Mouse (Mus musculus) cortical plate, adult 2 months (tissue): ENCODE measurements at regions not wholly inside any gene's neighbourhood (a gene's known extent, or its start where the extent isn't known, plus 50 kb on each side); places are given as distances from the start of the nearest gene placed in this dataset.

Source experiments
- H3K27ac ChIP-seq: fragments of 200-500 bp; 2 replicates; pipeline ENCODE4 v1.5.1; 2012; ENCODE audit warnings: low read length, control low read depth, inconsistent platforms; ENCODE audit not compliant: insufficient read depth
- H3K4me1 ChIP-seq: fragments of 200-500 bp; 2 replicates; pipeline ENCODE4 v1.6.1; 2011; ENCODE audit warnings: low read length; ENCODE audit not compliant: control insufficient read depth, insufficient read depth
- H3K4me3 ChIP-seq: fragments of 200-500 bp; 2 replicates; pipeline ENCODE4 v1.5.1; 2011; ENCODE audit warnings: mild to moderate bottlenecking, low read length, control low read depth; ENCODE audit not compliant: insufficient read depth
- CTCF ChIP-seq: fragments of 200-500 bp; IDR thresholded peaks from 2 replicates; pipeline ENCODE4 v1.5.1; 2011; ENCODE audit warnings: mild to moderate bottlenecking, control low read depth, low read length; ENCODE audit not compliant: insufficient read depth; ENCODE audit errors: extremely low read depth
- POLR2A ChIP-seq: fragments of 200-500 bp; IDR thresholded peaks from 2 replicates; pipeline ENCODE4 v1.6.1; 2011; ENCODE audit warnings: mild to moderate bottlenecking, low read length, control low read depth; ENCODE audit not compliant: insufficient read depth; ENCODE audit errors: extremely low read depth

DNA sequence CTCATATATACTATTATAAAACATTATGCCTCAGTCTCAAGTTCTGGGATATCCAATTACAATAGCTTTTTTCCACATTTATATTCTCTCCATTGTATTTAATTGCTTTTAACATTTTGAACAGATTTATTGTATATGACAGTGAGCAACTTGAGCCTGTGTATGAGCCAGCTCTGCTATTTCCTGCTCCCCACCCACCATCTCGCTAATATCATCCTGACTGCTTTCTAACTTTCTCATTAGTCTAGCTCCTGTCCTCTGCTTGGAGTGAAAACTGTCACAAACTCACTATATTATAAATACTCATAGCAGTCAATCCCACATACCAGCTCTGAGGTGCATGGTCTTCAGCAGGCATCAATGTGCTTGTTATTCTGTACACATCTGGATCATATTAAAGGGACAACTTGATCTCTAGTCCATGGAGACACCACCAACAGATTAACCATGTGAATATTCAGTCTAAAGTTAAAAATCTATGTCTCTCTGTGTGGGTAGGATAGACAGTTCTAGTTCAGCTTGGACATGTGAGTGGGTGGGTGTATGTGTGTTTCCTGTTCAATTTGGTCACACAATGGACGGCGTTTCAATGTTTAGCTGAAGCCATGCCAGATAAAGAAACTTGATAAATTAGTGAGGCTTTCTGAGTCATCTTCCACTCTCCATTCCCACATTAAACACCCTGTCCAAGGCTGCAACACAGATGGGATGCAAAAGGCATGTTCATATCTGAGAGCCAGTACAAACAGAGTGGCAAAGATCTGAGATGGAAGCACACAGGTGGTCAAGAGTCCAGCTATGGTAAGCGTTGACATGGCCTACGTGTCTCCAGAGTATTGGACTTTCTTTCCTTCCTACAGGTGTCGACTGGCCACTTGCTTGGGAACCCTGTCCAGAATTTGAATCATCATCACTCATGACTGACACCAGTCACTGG is 616.1 kb upstream of the Clint1 start:
- Histone ChIP-seq H3K27ac (no peak overlapping the region), H3K4me3 (no peak overlapping the region)
- TF ChIP-seq POLR2A: no peak
- no peak for TF ChIP-seq CTCF

DNA sequence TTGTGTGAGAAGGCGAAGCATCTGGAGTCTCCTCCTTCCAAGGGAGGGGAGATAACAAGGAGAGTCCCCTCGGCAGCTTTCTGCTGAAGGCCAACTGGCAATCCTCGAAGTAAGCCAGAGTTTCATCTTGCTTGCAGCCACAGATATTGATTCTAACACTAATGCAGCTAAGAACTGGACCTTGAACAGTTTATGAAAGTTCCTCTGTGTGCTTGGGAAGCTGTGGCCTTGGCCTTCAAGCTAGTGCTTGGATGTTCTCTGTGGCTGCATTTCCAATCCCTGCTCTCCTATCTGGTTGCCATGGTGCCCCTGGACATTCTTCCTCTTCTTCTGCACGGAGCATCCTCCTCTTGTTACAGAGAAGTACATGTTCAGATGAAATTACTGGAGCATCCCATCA is 614.8 kb upstream of the Clint1 start:
- Histone ChIP-seq H3K4me1 (no peaks in the 10 kb centered on the region), H3K4me3 (no peak overlapping the region), H3K27ac (no peak overlapping the region)
- TF ChIP-seq POLR2A: no peak
- TF ChIP-seq CTCF: no peak

More for the DNA sequence above, 616.1 kb upstream of the Clint1 start:
- no peaks in the 10 kb centered on the region for H3K4me1 ChIP-seq

DNA sequence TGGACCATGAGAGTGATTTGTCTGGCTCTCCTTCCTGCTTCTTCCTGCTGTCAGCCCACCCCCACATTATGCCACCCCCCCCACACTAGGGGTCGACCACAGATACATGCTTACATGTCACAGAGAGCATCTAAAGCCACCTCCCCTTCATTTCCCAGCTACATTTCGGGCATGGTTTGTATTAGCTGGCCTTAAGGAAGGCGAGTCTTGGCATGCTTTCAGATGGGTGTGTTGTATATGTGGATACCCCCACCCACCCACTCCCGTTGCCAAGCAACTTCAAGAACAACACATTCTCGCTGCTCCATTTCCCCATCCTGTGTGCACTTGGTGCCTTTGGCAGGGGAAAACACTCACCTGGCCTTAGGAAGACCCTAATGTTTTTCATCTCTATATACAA is 612.8 kb upstream of the Clint1 start:
- Histone ChIP-seq H3K4me1 (no peaks in the 10 kb centered on the region), H3K4me3 (no peak overlapping the region), H3K27ac (no peak overlapping the region)
- TF ChIP-seq POLR2A: no peak
- TF ChIP-seq CTCF: no peak

DNA sequence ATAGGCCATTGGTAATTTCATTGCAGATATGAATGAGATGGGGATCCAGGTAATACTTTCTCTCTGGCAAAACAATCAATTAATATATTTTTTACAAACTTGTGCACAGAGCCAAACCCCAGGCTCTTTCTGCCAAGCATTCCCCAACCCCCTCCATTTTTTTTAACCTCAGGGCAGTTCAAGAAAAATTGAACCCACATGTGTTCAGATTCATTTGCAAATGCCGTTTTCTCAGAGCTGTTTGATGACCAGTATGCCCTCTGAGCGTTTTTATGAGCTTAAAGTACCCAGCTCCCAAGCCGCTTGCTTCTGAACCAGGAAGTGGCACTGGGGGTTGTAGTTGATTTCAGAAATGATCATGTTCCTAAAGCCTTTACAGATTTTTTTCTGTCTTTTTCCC is 611.4 kb upstream of the Clint1 start:
- TF ChIP-seq CTCF: no peak
- TF ChIP-seq POLR2A: no peak
- no peak overlapping the region for H3K4me3 ChIP-seq

DNA sequence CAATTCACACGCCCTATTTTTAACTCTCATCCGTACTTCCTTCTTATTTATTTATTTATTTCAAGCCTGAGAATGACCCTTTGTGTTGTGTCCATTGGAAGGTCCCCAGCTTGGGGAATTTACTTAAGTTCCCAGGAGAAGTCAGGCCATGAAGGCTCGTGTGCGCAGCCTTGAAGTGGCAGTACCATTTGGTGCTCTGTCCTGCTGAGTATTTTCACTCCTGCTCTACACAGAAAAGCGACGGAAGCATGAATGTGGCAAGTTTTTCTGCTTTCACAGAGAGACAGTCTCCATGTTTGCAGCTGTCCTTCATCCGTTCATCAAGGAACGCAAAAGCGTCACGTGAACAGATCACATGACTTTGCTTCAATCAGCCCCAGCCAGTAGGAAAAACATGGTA is 610.2 kb upstream of the Clint1 start:
- Histone ChIP-seq H3K27ac (no peak overlapping the region), H3K4me1 (no peaks in the 10 kb centered on the region), H3K4me3 (no peak overlapping the region)
- no peak for TF ChIP-seq CTCF
- no peak for TF ChIP-seq POLR2A

More for the DNA sequence above, 611.4 kb upstream of the Clint1 start:
- H3K27ac ChIP-seq: no peak overlapping the region
- no peaks in the 10 kb centered on the region for H3K4me1 ChIP-seq

DNA sequence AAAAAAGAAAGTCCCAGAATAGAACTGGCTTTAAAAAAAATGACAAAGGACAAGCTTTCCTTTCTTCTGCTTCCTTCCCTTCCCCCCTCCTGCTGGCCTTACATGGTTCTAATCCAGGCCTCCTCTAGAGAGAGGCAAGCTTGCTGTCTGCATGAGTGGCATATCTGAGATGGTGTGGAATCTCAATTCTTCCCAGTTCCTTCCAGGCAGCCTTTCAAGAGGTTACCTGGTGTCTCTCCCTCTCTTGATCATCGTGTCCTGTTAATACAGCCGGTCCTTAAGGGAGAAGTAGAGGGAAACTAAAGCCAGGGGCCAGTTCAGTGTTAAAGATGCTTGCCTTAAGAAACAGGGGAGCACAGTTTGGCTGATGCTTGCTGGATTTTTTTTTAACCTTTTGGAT is 607.1 kb upstream of the Clint1 start:
- TF ChIP-seq POLR2A (no peak), CTCF (no peak)
- Histone ChIP-seq H3K4me1 (no peaks in the 10 kb centered on the region), H3K4me3 (no peak overlapping the region), H3K27ac (no peak overlapping the region)

DNA sequence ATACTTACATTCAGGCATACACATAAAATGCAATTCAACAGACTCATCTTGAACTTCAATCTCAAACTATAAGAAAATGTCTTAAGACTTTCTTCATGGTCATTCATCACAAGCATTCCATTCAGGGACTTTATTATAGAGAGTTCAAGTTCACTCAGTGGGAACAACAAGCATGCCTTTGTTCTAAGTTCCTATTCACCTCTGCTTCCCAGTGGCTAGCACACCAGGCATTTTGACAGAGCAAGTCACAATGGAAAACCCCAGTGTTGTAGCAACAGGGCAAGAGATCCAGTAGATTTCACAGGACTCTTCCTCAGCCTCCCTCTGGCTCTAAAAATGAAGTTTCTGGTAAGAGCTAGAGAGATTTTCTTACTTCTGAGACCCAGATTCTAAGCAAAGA is 595.8 kb upstream of the Clint1 start:
- H3K27ac ChIP-seq: no peak overlapping the region
- TF ChIP-seq POLR2A: no peak
- TF ChIP-seq CTCF: no peak
- H3K4me3 ChIP-seq: no peak overlapping the region
- no peaks in the 10 kb centered on the region for H3K4me1 ChIP-seq

DNA sequence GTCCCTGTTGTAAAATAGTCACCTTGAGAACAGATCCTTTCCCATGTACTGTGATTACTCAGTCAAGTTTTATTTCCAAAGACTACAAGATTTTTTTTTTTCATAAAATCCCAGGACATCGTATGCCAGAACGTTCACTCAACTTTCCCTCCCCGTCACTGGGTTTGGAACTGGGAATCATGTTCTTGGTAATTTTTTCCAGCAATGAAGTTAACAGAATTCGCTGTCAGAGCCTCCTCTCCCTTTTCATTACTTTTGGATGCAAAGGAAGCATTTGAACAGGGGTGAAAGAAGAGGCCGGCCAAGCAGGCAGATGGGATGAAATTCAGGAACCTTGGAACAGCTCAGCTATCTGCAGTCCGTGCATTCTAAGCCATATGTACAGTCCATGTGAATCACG is 589.7 kb upstream of the Clint1 start:
- no peaks in the 10 kb centered on the region for H3K4me1 ChIP-seq
- H3K27ac ChIP-seq: no peak overlapping the region

DNA sequence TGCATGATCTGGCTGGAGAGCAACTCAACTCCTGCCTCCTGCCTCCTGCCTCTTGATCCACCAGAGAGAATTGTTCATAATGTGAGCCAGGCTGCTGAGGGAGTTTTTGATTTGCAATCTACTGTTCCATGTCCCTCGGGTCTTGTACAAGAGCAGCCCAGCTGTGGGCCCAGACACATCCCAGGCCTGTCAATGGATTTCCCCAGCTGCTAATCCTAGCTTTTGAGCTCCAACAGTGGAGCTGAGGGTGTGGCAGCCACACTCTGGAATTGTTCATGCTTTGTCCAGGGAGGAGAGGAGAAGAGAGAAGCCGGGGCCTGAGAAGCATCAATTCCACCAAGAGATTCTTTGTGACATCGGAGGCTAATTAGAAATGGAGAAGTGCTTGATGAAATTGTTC is 587.9 kb upstream of the Clint1 start:
- no peaks in the 10 kb centered on the region for H3K4me1 ChIP-seq
- H3K4me3 ChIP-seq: no peak overlapping the region
- H3K27ac ChIP-seq: no peak overlapping the region
- TF ChIP-seq POLR2A: no peak
- TF ChIP-seq CTCF: no peak

More for the DNA sequence above, 589.7 kb upstream of the Clint1 start:
- no peak for TF ChIP-seq POLR2A
- TF ChIP-seq CTCF: no peak
- H3K4me3 ChIP-seq: no peak overlapping the region

DNA sequence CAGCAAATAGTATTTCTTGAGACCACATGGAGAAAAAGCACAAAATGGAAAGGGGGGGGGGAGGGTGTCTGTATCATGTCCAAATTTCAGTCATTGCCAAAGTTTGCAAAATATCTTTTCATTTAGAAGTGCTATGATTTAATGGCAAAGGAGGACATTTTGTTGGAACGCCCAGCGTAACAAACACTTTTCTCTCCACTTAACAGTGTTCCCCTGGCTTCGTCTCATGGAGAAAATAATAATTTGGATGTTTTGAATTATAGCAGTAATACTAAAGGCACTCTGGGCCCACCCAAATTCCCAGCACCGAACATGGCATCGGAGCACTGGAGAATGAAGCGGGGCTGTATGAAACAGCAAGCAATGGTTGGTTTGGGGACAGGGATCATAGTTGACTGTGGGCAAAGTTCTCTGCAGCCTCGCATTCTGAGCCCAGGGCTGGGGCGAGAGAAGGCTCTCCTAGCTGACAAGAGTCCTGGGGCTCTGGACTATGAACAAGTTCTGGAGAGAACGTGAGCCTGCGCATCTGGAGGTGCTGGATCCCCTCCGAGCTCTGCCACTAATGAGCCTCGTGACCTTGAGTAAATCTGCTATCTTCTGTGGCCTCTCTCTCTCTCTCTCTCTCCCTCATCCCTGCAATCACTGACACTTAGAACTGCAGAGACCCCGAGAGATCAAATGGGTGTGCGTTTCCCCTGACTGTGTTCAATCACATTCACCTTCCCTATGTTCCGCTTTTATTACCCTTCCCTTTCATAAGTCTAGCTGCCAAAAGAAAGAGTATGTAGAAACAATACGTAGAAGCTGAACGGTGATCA is 586.5 kb upstream of the Clint1 start:
- TF ChIP-seq CTCF: no peak
- no peak for TF ChIP-seq POLR2A
- Histone ChIP-seq H3K4me3 (no peak overlapping the region), H3K4me1 (no peaks in the 10 kb centered on the region), H3K27ac (no peak overlapping the region)
